Mouse (Mus musculus) left cerebral cortex, postnatal 10 days (tissue): ENCODE measurements around the gene Camta2. TPM values are rescaled to one million over a fixed set of nuclear protein-coding genes. Genes with fewer than 3 reads are reported as not detected.

Experiments used
- DNase-seq, 2 experiments: peaks; one replicate each; pipeline ENCODE4 v3.0.0; 2021 to 2022; ENCODE audit warnings: low spot score in 2 of 2, mixed read lengths in 1 of 2; ENCODE audit errors: extremely low spot score in 1 of 2
- intact Hi-C: fragments of 180-260 bp; cut with DNase I; formaldehyde crosslinking; loops from one replicate; pipeline ENCODE4 v1.15.1; 2025
- total RNA-seq, 2 experiments: library from RNA; stranded (reverse); gene quantifications; 2 replicates each; pipeline ENCODE4 v1.2.3; 2021

Gene Camta2
- total RNA-seq, 2 experiments from 2014 or later: 151 to 152 TPM

- peak; percentile 91 to 95 for DNase-seq
- intact Hi-C loops: loop anchor here (2.0 kb wide), 1 partner anchor 55 kb away; no protein-coding TSS in a partner anchor
These were observed 12.0 kb upstream of the Camta2 start, which contains the start of the genes Inca1 and Kif1c for GRCm38 (mm10) chr11:70699722-70700556. Gene Inca1, minus strand, starts transcription at chr11:70700155. Gene Kif1c, plus strand, starts transcription at chr11:70700548.

- intact Hi-C loops: no loop called here
- no peak for DNase-seq
These were observed 11.1 kb upstream of the Camta2 start for GRCm38 (mm10) chr11:70699051-70699450.

- intact Hi-C loops: no loop called here
These were observed 9.5 kb upstream of the Camta2 start for GRCm38 (mm10) chr11:70697376-70697775.

GRCm38 (mm10) chr11:70693504-70693903, 5.6 kb upstream of the Camta2 start:
- DNase-seq: no peak
- intact Hi-C loops: no loop called here

More at GRCm38 (mm10) chr11:70697376-70697775, 9.5 kb upstream of the Camta2 start:
- DNase-seq: no peak

- no peak for DNase-seq
- intact Hi-C loops: loop anchor here (5.0 kb wide), 1 partner anchor 63 kb away; no protein-coding TSS in a partner anchor
These were observed 1.7 kb upstream of the Camta2 start for GRCm38 (mm10) chr11:70689578-70689977.

- intact Hi-C loops: loop anchor here (5.0 kb wide), 1 partner anchor 64 kb away; no protein-coding TSS in a partner anchor
- no peak for DNase-seq
These were observed 467 bp upstream of the Camta2 start for GRCm38 (mm10) chr11:70688372-70688771.

GRCm38 (mm10) chr11:70686901-70687566, 871 bp downstream of the Camta2 start:
- DNase-seq: peak in 1 of 2 experiments; percentile 67
- intact Hi-C loops: loop anchor here (5.0 kb wide), 1 partner anchor 65 kb away; no protein-coding TSS in a partner anchor

GRCm38 (mm10) chr11:70683640-70684039, 4.3 kb downstream of the Camta2 start:
- no peak for DNase-seq
- intact Hi-C loops: no loop called here

GRCm38 (mm10) chr11:70681897-70682581, 5.9 kb downstream of the Camta2 start:
- peak; percentile 53 to 68 for DNase-seq
- intact Hi-C loops: no loop called here

- no peak for DNase-seq
- intact Hi-C loops: no loop called here
These were observed 6.7 kb downstream of the Camta2 start for GRCm38 (mm10) chr11:70681170-70681569.

GRCm38 (mm10) chr11:70679894-70680293, 8.0 kb downstream of the Camta2 start:
- intact Hi-C loops: no loop called here
- peak in 1 of 2 experiments; percentile 29 for DNase-seq

GRCm38 (mm10) chr11:70679361-70679760, 8.5 kb downstream of the Camta2 start:
- no peak for DNase-seq
- intact Hi-C loops: no loop called here

- DNase-seq: peak in 1 of 2 experiments; percentile 10
- intact Hi-C loops: no loop called here
These were observed 9.3 kb downstream of the Camta2 start for GRCm38 (mm10) chr11:70678576-70678975.

GRCm38 (mm10) chr11:70678092-70678491, 9.8 kb downstream of the Camta2 start:
- DNase-seq: peak in 1 of 2 experiments; percentile 18
- intact Hi-C loops: no loop called here

- DNase-seq: peak in 1 of 2 experiments; percentile 36
- intact Hi-C loops: no loop called here
These were observed 13.4 kb downstream of the Camta2 start for GRCm38 (mm10) chr11:70674501-70674900.

- intact Hi-C loops: no loop called here
- peak in 1 of 2 experiments; percentile 12 for DNase-seq
These were observed 13.9 kb downstream of the Camta2 start for GRCm38 (mm10) chr11:70674014-70674413.

GRCm38 (mm10) chr11:70671333-70672047, 16.4 kb downstream of the Camta2 start:
- DNase-seq: peak in 1 of 2 experiments; percentile 25
- intact Hi-C loops: no loop called here

GRCm38 (mm10) chr11:70670483-70670882, 17.4 kb downstream of the Camta2 start:
- DNase-seq: peak in 1 of 2 experiments; percentile 39
- intact Hi-C loops: no loop called here
